Comparison of ENCODE assay signal across 14 mouse cellular contexts in genomic region chr8:106615661-106616299, GRCm38 (mm10). TPM values are rescaled to one million over a fixed set of nuclear protein-coding genes. Genes with fewer than 3 reads are reported as not detected.
DNase-seq lines count a peak whose midpoint lies in the region; ATAC-seq lines count a peak whose summit lies in the region.
"Had no signal": no experiment of that assay in that cellular context is flagged by ENCODE, and none has a peak within 500 bp of the region (broad histone marks: within the 10 kb centered on the region; RNA-seq: fewer than 3 reads in every experiment).

No protein-coding gene starts in this region.

- H3K4me2 ChIP-seq in intestine, embryonic 16.5 days (ENCODE audit: low read depth, low read length), result no peak overlapping the region
- H3K4me2 ChIP-seq in stomach, embryonic 15.5 days, result 0 out of 2 replicates have a peak overlapping the region, but pooled peaks have one; percentile 2
- no peak overlapping the region for H3K4me2 ChIP-seq in liver, embryonic 11.5 days
- H3K4me2 ChIP-seq: heart, embryonic 12.5 days; midbrain, embryonic 12.5 days had no signal

- no peaks in the 10 kb centered on the region for H3K27me3 ChIP-seq in intestine, embryonic 16.5 days (replicated peaks; ENCODE audit: control insufficient read depth, insufficient read depth, low read length)
- H3K27me3 ChIP-seq in stomach, embryonic 15.5 days (replicated peaks), result no peaks in the 10 kb centered on the region
- 0 out of 2 replicates have a peak, but pooled peaks cover 2% of the 10 kb centered on the region for H3K27me3 ChIP-seq in liver, embryonic 11.5 days (replicated peaks; ENCODE audit: control insufficient read depth, insufficient read depth, low read length)

- H3K4me1 ChIP-seq in intestine, embryonic 16.5 days (ENCODE audit: control insufficient read depth, insufficient read depth, low read length), result peaks cover 51% of the 10 kb centered on the region
- H3K4me1 ChIP-seq in stomach, embryonic 15.5 days, result peaks cover 25% of the 10 kb centered on the region
- H3K4me1 ChIP-seq in liver, embryonic 11.5 days (replicated peaks; ENCODE audit: control insufficient read depth, insufficient read depth, low read length), result no peaks in the 10 kb centered on the region; the same call in 1 of the 2 replicates

- peak overlapping the region; percentile 53 for H3K27ac ChIP-seq in intestine, embryonic 16.5 days (ENCODE audit: low read length)
- peak overlapping the region; percentile 81 for H3K27ac ChIP-seq in stomach, embryonic 15.5 days
- no peak overlapping the region for H3K27ac ChIP-seq in liver, embryonic 11.5 days (ENCODE audit: low read depth, low read length)
- H3K27ac ChIP-seq: hindbrain, embryonic 10.5 days; layer of hippocampus, adult 2 months; midbrain, embryonic 12.5 days had no signal

- H3K9me3 ChIP-seq in intestine, embryonic 16.5 days (ENCODE audit: control insufficient read depth, low read length), result no peaks in the 10 kb centered on the region
- no peaks in the 10 kb centered on the region for H3K9me3 ChIP-seq in stomach, embryonic 15.5 days
- no peaks in the 10 kb centered on the region for H3K9me3 ChIP-seq in liver, embryonic 11.5 days (ENCODE audit: control insufficient read depth, low read length)
- H3K9me3 ChIP-seq: heart, embryonic 12.5 days; hindbrain, embryonic 10.5 days; midbrain, embryonic 12.5 days had no signal

- H3K36me3 ChIP-seq in intestine, embryonic 16.5 days (ENCODE audit: control insufficient read depth, insufficient read depth, low read length), result no peaks in the 10 kb centered on the region
- H3K36me3 ChIP-seq in stomach, embryonic 15.5 days, result no peaks in the 10 kb centered on the region
- no peaks in the 10 kb centered on the region for H3K36me3 ChIP-seq in liver, embryonic 11.5 days (ENCODE audit: control insufficient read depth, insufficient read depth, low read length)
- H3K36me3 ChIP-seq: heart, embryonic 12.5 days; hindbrain, embryonic 10.5 days; midbrain, embryonic 12.5 days had no signal

- WGBS in intestine, embryonic 16.5 days, result 68% methylated on average over 10 of the region's 10 CpGs
- WGBS in stomach, embryonic 15.5 days, result 55% methylated on average over 10 of the region's 10 CpGs
- WGBS in liver, embryonic 11.5 days, result 69% methylated on average over 10 of the region's 10 CpGs

- no peak overlapping the region for H3K9ac ChIP-seq in intestine, embryonic 16.5 days (ENCODE audit: low read depth, low read length)
- H3K9ac ChIP-seq in stomach, embryonic 15.5 days, result no peak overlapping the region
- H3K9ac ChIP-seq in liver, embryonic 11.5 days (ENCODE audit: low read depth, low read length), result no peak overlapping the region
- H3K9ac ChIP-seq: heart, embryonic 12.5 days; midbrain, embryonic 12.5 days had no signal

- no peak overlapping the region for H3K4me3 ChIP-seq in intestine, embryonic 16.5 days (ENCODE audit: low read length)
- H3K4me3 ChIP-seq in stomach, embryonic 15.5 days (replicated peaks), result no peak overlapping the region
- H3K4me3 ChIP-seq in liver, embryonic 11.5 days (ENCODE audit: low read depth, low read length), result no peak overlapping the region
- H3K4me3 ChIP-seq: heart, embryonic 12.5 days; hindbrain, embryonic 10.5 days; layer of hippocampus, adult 2 months; midbrain, embryonic 12.5 days had no signal

- DNase-seq in lung, adult 18-20 months, result peak; percentile 50 to 79
- no peak for DNase-seq in lung, postnatal 14 days
- peak; percentile 66 to 83 for DNase-seq in kidney, postnatal 25 days
- no peak for DNase-seq in layer of hippocampus, postnatal 25 days (ENCODE audit: extremely low spot score in 1 of 2, low spot score in 1 of 2)
- no peak for DNase-seq in liver, embryonic 11.5 days (ENCODE audit: low spot score)
- DNase-seq: cerebellum, adult 9-10 months; left cerebral cortex, postnatal 4 days had no signal

- ATAC-seq in intestine, embryonic 16.5 days, result no peak
- ATAC-seq in stomach, embryonic 15.5 days (ENCODE audit: insufficient read depth, low FRiP score, low read depth), result peak; percentile 34; the same call in 1 of the 2 replicates
- no peak for ATAC-seq in liver, embryonic 11.5 days (replicated peaks; ENCODE audit: low FRiP score)
- no peak for ATAC-seq in inflammation-experienced regulatory T-cells, adult 6 months

RNA-seq across cellular contexts. Expression of gene Cdh1, which starts 12.6 kb away (rescaled TPM):
- 170 and 181 TPM in 2 replicates for polyA plus RNA-seq in intestine, embryonic 16.5 days (2015; fragmentation: Nextera tagmentation; extraction: Ambion mirVana)
- 163 and 189 TPM in 2 replicates for polyA plus RNA-seq in stomach, embryonic 15.5 days (2015; fragmentation: Nextera tagmentation; extraction: Ambion mirVana)
- under 1 TPM; 0.42 to 0.59 TPM for total RNA-seq in layer of hippocampus, postnatal 25 days (2021)
- 11.0 and 11.8 TPM in 2 replicates for polyA plus RNA-seq in liver, embryonic 11.5 days (2014; fragmentation: Nextera tagmentation; extraction: Ambion mirVana)
- polyA plus RNA-seq in inflammation-experienced regulatory T-cells, adult 6 months (2017; shearing (Covaris generic)), result 1 to 10 TPM in 2 of 3 experiments, under 1 TPM in 1; 0.26 to 2.4 (median 1.1) TPM

RNA-seq across cellular contexts. Expression of gene Gm10073, which starts 42.5 kb away (rescaled TPM):
- 8.4 and 10.6 TPM in 2 replicates for polyA plus RNA-seq in intestine, embryonic 16.5 days (2015; fragmentation: Nextera tagmentation; extraction: Ambion mirVana)
- polyA plus RNA-seq in stomach, embryonic 15.5 days (2015; fragmentation: Nextera tagmentation; extraction: Ambion mirVana), result 11.0 and 48.1 TPM in 2 replicates
- 100 to 1,000 TPM in 1 of 2 experiments, 10 to 100 TPM in 1; 73.1 to 101 TPM for total RNA-seq in layer of hippocampus, postnatal 25 days (2021)
- polyA plus RNA-seq in liver, embryonic 11.5 days (2014; fragmentation: Nextera tagmentation; extraction: Ambion mirVana), result 11.9 and 15.4 TPM in 2 replicates
- polyA plus RNA-seq in inflammation-experienced regulatory T-cells, adult 6 months (2017; shearing (Covaris generic)), result 100 to 1,000 TPM in 1 of 3 experiments, 10 to 100 TPM in 2; 67.0 to 101 (median 94.0) TPM

Comparison
In these comparisons a context has a peak if more than half of its experiments do, and no peak if none do; other contexts are left out.
1. DNase-seq: peak in lung, adult 18-20 months (2 of 2) and kidney, postnatal 25 days (2 of 2); none in lung, postnatal 14 days (single experiment), layer of hippocampus, postnatal 25 days (0 of 2) and liver, embryonic 11.5 days (single experiment).
2. RNA of gene Cdh1, which starts 12.6 kb away (polyA plus RNA-seq): 170 to 181 TPM in intestine, embryonic 16.5 days and 163 to 189 TPM in stomach, embryonic 15.5 days; 11.0 to 11.8 TPM in liver, embryonic 11.5 days and 0.26 to 2.4 TPM in inflammation-experienced regulatory T-cells, adult 6 months; every median in the first group is over 10 times any median in the second.